Mouse (Mus musculus) urinary bladder, postnatal 10 days (tissue): ENCODE data around the gene Fkbp8.
"Not testable (repeated sequence)": the region's sequence is repeated elsewhere in the genome, so short reads cannot be mapped to it uniquely, and the experiment has no call there.

Experiments
- DNase-seq: peaks from one replicate; pipeline ENCODE4 v3.0.0; 2022; ENCODE audit warnings: low spot score

Fkbp8 gene

DNA sequence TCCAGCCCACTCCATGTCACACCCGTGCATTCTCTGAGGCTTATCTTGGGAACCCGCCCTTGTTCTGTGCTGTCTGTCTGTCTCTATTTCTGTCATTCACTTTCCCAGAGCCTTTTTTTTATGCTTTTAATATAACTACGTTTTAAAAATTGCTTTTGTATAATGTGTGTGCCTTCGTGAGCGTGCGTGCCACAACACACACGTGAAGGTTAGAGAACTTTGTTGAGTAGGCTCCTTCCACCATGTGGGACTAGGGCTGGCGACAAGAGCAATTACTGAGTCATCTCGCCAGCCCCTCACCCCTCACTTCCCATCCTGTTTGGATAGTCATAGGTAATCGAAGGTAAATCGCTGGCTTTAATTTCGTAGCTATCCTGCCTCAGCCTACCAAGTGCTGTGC is 25.0 kb upstream of the Fkbp8 start:
- DNase-seq, result no peak

- DNase-seq, result no peak
Measured at GRCm38 (mm10) chr8:70503062-70503750, 24.3 kb upstream of the Fkbp8 start.

- no peak for DNase-seq
Measured at GRCm38 (mm10) chr8:70504291-70504716, 23.2 kb upstream of the Fkbp8 start.

GRCm38 (mm10) chr8:70504851-70505250 is 22.7 kb upstream of the Fkbp8 start:
- DNase-seq, result no peak

GRCm38 (mm10) chr8:70505698-70506327 is 21.7 kb upstream of the Fkbp8 start:
- DNase-seq, result no peak

- DNase-seq, result peak; percentile 77
Measured at GRCm38 (mm10) chr8:70506328-70507026, 21.0 kb upstream of the Fkbp8 start, which contains the start of gene Rex1bd. Rex1bd (minus strand) TSS chr8:70506752.

DNA sequence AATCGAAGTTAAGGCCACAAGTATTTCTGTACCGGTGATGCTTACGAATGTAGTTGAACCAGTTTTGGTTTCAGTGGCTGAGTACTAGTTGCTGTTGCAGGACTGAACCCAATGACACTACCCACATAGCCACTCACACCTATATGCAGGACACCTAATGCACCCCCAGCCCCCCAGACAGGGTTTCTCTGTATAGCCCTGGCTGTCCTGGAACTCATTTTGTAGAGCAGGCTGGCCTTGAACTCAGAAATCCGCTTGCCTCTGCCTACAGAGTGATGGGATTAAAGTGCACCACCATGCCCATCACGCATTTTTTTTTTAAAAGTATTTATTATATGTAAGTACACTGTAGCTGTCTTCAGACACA is 20.5 kb upstream of the Fkbp8 start:
- no peak for DNase-seq

- DNase-seq, result no peak
Measured at GRCm38 (mm10) chr8:70509281-70509952, 18.1 kb upstream of the Fkbp8 start.

- DNase-seq, result peak; percentile 90
Measured at GRCm38 (mm10) chr8:70510228-70510915, 17.2 kb upstream of the Fkbp8 start, which contains the start of gene Uba52. Uba52 (minus strand) TSS chr8:70510801.

DNA sequence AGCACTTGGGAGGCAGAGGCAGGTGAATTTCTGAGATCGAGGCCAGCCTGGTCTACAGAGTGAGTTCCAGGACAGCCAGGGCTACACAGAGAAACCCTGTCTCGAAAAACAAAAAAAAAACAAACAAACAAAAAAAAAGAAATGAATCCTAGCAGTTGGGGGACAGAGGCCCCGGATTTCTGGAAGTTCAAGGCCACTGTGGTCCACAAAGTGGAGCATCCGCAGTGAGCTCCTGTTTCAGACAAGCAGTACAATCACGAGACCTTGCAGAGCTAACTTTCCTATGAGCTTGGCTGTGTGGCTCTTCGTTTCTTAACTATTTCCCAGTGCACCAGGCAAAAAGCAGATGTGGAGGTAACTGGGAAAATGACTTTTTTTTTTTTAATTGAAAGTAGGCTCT is 16.4 kb upstream of the Fkbp8 start:
- not testable (repeated sequence) for DNase-seq

DNA sequence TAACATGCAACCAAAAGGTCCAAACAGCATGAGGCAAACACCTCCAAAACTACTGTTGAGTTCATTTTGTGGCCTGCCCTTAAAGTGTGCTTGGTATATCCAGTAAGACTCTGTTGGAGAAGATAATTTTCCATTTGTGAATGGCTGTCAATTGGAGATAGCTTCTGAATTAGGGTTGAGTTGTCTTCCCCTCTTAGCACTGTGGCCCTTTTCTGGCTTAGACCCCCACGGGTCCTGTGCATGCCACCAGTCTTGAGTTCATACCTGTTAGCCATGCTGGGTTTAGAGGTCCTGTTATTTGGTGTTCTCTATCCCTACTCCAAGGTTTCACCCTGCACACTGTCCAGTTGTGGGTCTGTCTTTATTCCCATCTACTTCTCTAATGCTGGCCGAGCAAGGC is 15.8 kb upstream of the Fkbp8 start:
- DNase-seq, result no peak

- DNase-seq, result no peak
Measured at GRCm38 (mm10) chr8:70512253-70512903, 15.1 kb upstream of the Fkbp8 start.

DNA sequence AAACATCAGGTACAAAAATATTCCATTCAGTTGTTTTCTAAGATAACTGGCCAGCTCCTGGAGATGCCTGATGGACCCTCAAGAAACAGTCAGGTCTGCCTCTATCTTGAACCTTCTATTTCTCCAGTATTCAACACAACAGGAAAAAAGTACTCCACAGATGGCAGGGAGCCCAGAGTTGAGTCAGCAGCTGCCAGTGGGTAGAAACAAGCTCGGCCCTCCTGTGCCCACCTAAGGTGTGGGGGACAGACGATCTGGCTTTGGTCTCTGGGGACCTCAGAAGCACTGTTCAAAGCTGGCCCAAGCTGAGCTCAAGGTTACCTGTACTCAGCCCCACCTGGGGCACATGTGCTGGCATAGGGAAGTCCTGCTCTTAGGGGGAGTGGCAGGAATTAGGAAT is 14.1 kb upstream of the Fkbp8 start:
- DNase-seq, result no peak

GRCm38 (mm10) chr8:70517940-70518643 is 9.4 kb upstream of the Fkbp8 start:
- no peak for DNase-seq

DNA sequence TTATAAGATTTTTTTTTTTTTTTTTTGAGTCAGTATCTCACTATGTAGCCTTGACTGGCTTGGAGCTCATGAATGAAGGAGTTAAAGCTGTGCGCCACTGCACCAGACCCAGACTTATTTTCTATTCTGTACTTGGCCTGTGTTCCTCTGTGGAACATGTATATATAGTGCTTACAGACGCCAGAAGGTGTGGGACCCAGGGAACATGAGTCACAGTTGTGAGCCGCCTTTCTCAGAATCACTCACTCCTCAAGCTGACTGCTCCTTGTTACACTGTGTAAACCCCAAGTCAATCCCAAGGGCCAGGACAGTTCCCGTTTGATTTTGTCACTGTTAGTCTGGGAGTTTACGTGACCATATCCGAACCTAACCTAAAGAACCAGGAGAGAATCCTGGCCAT is 8.5 kb upstream of the Fkbp8 start:
- no peak for DNase-seq

DNA sequence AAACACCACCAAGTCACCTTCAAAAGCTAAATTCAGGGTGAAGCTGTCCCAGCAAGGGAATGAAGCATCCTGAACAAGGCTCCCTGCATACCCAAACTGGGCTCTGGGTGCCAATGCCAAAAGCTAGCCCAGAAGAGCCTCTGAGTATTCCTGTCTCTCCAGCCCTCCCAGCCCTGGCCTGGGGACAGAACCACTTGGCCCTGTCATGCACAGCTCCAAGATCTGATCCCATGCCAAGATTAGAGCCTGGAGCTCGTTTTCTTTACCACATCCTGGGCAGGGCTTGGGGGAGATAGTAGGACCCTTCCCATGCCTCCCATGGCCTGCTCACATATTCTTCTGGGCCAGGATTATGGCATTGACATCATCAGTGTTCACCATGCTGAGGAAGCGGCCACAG is 7.9 kb upstream of the Fkbp8 start:
- no peak for DNase-seq

DNA sequence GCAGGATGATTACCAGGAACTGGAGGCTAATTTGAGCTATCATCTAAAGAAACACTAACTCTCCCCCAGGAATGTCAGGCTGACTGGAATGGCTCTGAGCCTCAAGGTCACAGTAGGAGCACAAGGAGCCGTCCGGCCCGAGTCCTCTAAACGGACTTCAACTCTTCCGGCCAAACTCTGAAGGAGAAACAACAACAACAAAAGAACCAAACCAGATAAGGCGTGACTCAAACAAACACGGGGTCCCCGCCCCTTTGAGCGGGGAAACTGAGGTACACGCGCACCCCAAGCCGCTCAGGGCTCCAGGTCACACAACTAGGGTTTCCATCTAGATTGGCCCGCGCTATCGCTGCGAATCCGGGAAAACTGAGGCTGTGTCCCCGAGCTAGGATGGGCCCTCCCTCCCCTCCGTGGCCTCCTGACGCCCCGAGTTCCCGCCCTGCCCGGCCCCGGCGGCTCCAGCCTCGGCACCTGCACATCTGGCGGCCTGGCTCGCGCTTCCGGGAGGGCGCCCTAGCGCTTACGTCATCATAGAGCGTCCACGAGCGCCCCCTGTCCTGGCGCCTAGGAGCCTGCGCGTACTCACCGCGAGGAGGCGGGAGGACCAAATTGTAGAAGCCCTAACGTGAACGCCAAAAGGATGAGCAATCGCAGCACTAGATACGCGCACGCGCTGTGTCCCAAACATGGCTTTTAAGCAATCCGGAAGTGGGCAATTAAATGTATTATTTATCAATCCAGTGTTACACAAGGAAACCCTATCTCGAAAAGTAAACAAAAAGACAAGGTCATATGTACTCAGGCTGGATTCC is 4.7 kb upstream of the Fkbp8 start:
- DNase-seq, result peak; percentile 85

DNA sequence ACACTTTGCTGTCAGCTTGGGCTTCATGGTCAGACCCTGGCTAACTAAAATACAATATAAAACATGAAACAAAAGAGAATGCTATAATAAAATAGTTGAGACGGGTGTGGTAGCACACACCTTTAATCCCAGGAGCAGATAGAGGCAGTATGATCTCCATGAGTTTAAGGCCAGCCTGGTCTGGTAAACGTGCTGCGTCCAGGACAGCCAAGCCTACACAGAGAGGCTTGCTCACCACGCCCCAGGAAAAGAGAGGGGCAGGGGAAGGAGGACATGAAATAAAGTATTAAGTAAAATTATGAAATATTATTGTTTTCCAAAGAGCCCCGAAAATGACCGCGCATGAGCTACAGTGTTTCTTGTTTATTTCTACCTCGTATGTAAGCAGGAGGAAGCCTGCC is 413 bp upstream of the Fkbp8 start:
- DNase-seq, result no peak

DNA sequence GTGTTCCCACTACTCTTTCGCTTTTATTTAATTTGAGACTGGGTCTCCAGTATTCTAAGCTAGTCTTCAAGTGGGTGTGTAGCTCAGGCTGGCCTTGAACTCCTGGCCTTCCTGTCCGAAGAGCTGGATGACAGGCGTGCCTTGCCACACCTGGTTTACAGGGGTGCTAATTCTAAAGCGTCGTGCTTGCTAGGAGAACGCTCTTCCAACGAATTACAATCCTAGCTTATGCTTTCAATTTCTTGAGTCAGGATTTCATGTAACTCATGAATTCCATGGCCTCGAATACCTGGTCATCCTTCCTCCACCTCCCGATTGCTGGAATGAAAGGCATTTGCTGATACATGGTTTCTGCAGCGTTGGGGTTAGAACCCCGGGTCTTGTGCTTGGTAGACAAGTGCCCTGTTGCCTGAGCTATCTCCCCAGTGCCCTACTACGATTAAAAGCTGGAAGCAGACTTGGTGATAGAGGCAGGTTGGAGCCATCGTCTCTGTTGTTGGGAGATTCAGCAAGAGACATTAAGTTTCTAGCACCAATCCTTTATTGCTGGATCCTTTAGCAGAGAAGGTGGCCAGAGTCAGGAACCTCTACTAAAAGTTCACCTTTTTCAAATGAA is 766 bp downstream of the Fkbp8 start:
- no peak for DNase-seq

- DNase-seq, result no peak
Measured at GRCm38 (mm10) chr8:70529299-70529698, 1.8 kb downstream of the Fkbp8 start.
